Mouse (Mus musculus) E14TG2a.4 (cell line): ENCODE measurements around the gene Prkg1.

ENCODE experiments used
- CTCF ChIP-seq: conservative IDR thresholded peaks from 2 replicates; pipeline ENCODE4 v1.5.1; 2014; ENCODE audit warnings: low read length
- NANOG ChIP-seq: IDR thresholded peaks from 2 replicates; pipeline ENCODE4 v1.6.1; 2014; ENCODE audit warnings: borderline replicate concordance, low read length, mixed read lengths

- no peak for TF ChIP-seq CTCF
- TF ChIP-seq NANOG = no peak
These were observed 903.4 kb downstream of the Prkg1 start for GRCm38 (mm10) chr19:30861441-30861840.
